Mouse (Mus musculus) hindbrain, embryonic 13.5 days (tissue): Measurements from ENCODE around the gene Adam30. TPM values are rescaled to one million over a fixed set of nuclear protein-coding genes. Genes with fewer than 3 reads are reported as not detected.

Source experiments
- ATAC-seq: fragments of 200-750 bp; cut with Nextera tagmentation; 2 replicates; pipeline ENCODE4 v1.8.0; 2017; ENCODE audit warnings: moderate TSS enrichment; ENCODE audit not compliant: low FRiP score
- H3K27ac ChIP-seq: fragments of 300-500 bp; sonication (generic); 2 replicates; pipeline ENCODE4 v1.5.1; 2015; ENCODE audit warnings: inconsistent platforms, mild to moderate bottlenecking, moderate library complexity
- H3K27me3 ChIP-seq: fragments of 300-500 bp; sonication (generic); 2 replicates; pipeline ENCODE4 v1.6.1; 2015; ENCODE audit warnings: mild to moderate bottlenecking, inconsistent platforms
- H3K36me3 ChIP-seq: fragments of 300-500 bp; sonication (generic); 2 replicates; pipeline ENCODE4 v1.6.1; 2015; ENCODE audit warnings: mild to moderate bottlenecking, inconsistent platforms
- H3K4me1 ChIP-seq: fragments of 300-500 bp; sonication (generic); replicated peaks from 2 replicates; pipeline ENCODE4 v1.6.1; 2015; ENCODE audit warnings: inconsistent platforms
- H3K4me2 ChIP-seq: fragments of 300-500 bp; sonication (generic); 2 replicates; pipeline ENCODE4 v1.6.1; 2015; ENCODE audit warnings: inconsistent platforms, mild to moderate bottlenecking, moderate library complexity
- H3K4me3 ChIP-seq: fragments of 300-500 bp; sonication (generic); 2 replicates; pipeline ENCODE4 v1.5.1; 2015; ENCODE audit warnings: mild to moderate bottlenecking, inconsistent platforms
- H3K9ac ChIP-seq: fragments of 300-500 bp; sonication (generic); 2 replicates; pipeline ENCODE4 v1.6.1; 2015; ENCODE audit warnings: mild to moderate bottlenecking, inconsistent platforms
- H3K9me3 ChIP-seq: fragments of 300-500 bp; sonication (generic); 2 replicates; pipeline ENCODE4 v1.6.1; 2016; ENCODE audit warnings: inconsistent platforms
- WGBS: fragments of 180-500 bp; shearing (Covaris S2); methylation state at CpG from one replicate; pipeline ENCODE4 v1.1.7; 2015; 5-methylcytosine and 5-hydroxymethylcytosine counted together
- polyA plus RNA-seq: library from polyadenylated mRNA; unstranded; fragments of >200 nt; fragmentation: Nextera tagmentation; extraction: Ambion mirVana; gene quantifications from 2 replicates; pipeline ENCODE4 v1.2.1, GENCODE M21; 2015

The Adam30 gene
- polyA plus RNA-seq, 1 experiment from 2014 or later = 0.05 TPM

GRCm38 (mm10) chr3:98199747-98200146, 39.3 kb downstream of the Adam30 start:
- ATAC-seq = no peak
- Histone ChIP-seq H3K27me3 (no peaks in the 10 kb centered on the region), H3K4me1 (peaks cover 14% of the 10 kb centered on the region), H3K36me3 (no peaks in the 10 kb centered on the region), H3K4me3 (no peak overlapping the region), H3K9ac (no peak overlapping the region), H3K9me3 (no peaks in the 10 kb centered on the region), H3K27ac (no peak overlapping the region), H3K4me2 (no peak overlapping the region)
- 77% methylated on average over 5 of the region's 5 CpGs for WGBS

GRCm38 (mm10) chr3:98203282-98203681, 42.9 kb downstream of the Adam30 start:
- no peaks in the 10 kb centered on the region for H3K9me3 ChIP-seq
- no peak overlapping the region for H3K4me3 ChIP-seq
- H3K4me2 ChIP-seq = no peak overlapping the region
- no peaks in the 10 kb centered on the region for H3K27me3 ChIP-seq
- WGBS = 81% methylated on average over 5 of the region's 5 CpGs
- peaks cover 5% of the 10 kb centered on the region for H3K4me1 ChIP-seq
- no peak overlapping the region for H3K27ac ChIP-seq
- H3K9ac ChIP-seq = no peak overlapping the region
- no peak for ATAC-seq
- H3K36me3 ChIP-seq = no peaks in the 10 kb centered on the region

- Histone ChIP-seq H3K4me3 (no peak overlapping the region), H3K4me1 (peaks cover 10% of the 10 kb centered on the region), H3K27me3 (no peaks in the 10 kb centered on the region), H3K36me3 (no peaks in the 10 kb centered on the region), H3K27ac (no peak overlapping the region), H3K4me2 (no peak overlapping the region), H3K9ac (no peak overlapping the region), H3K9me3 (no peaks in the 10 kb centered on the region)
- no peak for ATAC-seq
- WGBS = 73% methylated on average over 3 of the region's 3 CpGs
Measured at GRCm38 (mm10) chr3:98206977-98207376, 46.5 kb downstream of the Adam30 start.

- Histone ChIP-seq H3K9ac (no peak overlapping the region), H3K27me3 (no peaks in the 10 kb centered on the region), H3K36me3 (no peaks in the 10 kb centered on the region), H3K4me3 (no peak overlapping the region), H3K9me3 (no peaks in the 10 kb centered on the region), H3K27ac (no peak overlapping the region), H3K4me2 (no peak overlapping the region), H3K4me1 (peaks cover 10% of the 10 kb centered on the region)
- ATAC-seq = no peak
- 73% methylated on average over 4 of the region's 4 CpGs for WGBS
Measured at GRCm38 (mm10) chr3:98209161-98209560, 48.7 kb downstream of the Adam30 start.

- H3K4me3 ChIP-seq = no peak overlapping the region
- H3K36me3 ChIP-seq = no peaks in the 10 kb centered on the region
- no peaks in the 10 kb centered on the region for H3K27me3 ChIP-seq
- peaks cover 10% of the 10 kb centered on the region for H3K4me1 ChIP-seq
- 79% methylated on average over 10 of the region's 10 CpGs for WGBS
- peak overlapping the region; percentile 58 for H3K27ac ChIP-seq
- H3K9ac ChIP-seq = no peak overlapping the region
- H3K9me3 ChIP-seq = no peaks in the 10 kb centered on the region
- H3K4me2 ChIP-seq = no peak overlapping the region
- ATAC-seq = no peak
Measured at GRCm38 (mm10) chr3:98210860-98211259, 50.4 kb downstream of the Adam30 start.

GRCm38 (mm10) chr3:98211301-98212081, 51.1 kb downstream of the Adam30 start:
- Histone ChIP-seq H3K4me1 (peaks cover 10% of the 10 kb centered on the region), H3K4me2 (no peak overlapping the region), H3K27ac (peak overlapping the region; percentile 58), H3K9ac (no peak overlapping the region), H3K9me3 (no peaks in the 10 kb centered on the region), H3K4me3 (no peak overlapping the region), H3K36me3 (no peaks in the 10 kb centered on the region), H3K27me3 (no peaks in the 10 kb centered on the region)
- ATAC-seq = peak; percentile 66; the same call in 1 of the 2 replicates
- WGBS = 44% methylated on average over 7 of the region's 7 CpGs

Other genes starting within 250 kb of the Adam30 start
- gene Notch2, start 147.1 kb upstream of the Adam30 start, polyA plus RNA-seq = 11.1 and 12.0 TPM in 2 replicates
- not detected in 2 replicates for gene Reg4, start 61.5 kb downstream of the Adam30 start, polyA plus RNA-seq
- gene Hmgcs2, start 119.8 kb downstream of the Adam30 start, polyA plus RNA-seq = 15.6 and 16.6 TPM in 2 replicates
- 156 and 187 TPM in 2 replicates for gene Phgdh, start 179.4 kb downstream of the Adam30 start, polyA plus RNA-seq
- gene Zfp697, start 221.8 kb downstream of the Adam30 start, polyA plus RNA-seq = 15.9 and 16.6 TPM in 2 replicates